Mouse (Mus musculus): ENCODE data around the gene Pxdn.

The Pxdn gene

GRCm38 (mm10) chr12:30029111-30029510, 91.7 kb downstream of the Pxdn start:
- DNase-seq, result no peak

DNA sequence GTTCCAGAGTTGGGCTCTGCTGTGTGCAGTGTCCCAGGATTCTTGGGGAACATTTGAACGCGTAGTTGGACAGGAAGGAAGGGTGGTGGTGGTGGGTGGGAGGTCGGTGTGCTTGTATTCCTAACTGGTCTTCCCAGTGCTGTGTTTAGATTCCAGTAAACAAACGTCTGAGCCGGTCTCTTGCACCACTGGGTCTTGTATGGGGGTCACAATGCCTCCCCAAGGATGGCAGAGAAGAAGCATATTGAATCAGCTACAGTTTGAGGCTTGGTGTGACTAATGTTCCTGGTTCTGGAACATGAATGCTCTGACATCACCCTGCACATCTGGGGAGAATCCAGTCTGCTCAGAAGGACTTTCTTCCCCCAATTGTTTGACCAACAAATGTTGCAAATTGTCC, 93.2 kb downstream of the Pxdn start:
- peak; percentile 33 for DNase-seq

- DNase-seq, result no peak
These were observed 97.3 kb downstream of the Pxdn start for GRCm38 (mm10) chr12:30034681-30035080.

GRCm38 (mm10) chr12:30035406-30035805, 98.0 kb downstream of the Pxdn start:
- peak; percentile 29 for DNase-seq

DNA sequence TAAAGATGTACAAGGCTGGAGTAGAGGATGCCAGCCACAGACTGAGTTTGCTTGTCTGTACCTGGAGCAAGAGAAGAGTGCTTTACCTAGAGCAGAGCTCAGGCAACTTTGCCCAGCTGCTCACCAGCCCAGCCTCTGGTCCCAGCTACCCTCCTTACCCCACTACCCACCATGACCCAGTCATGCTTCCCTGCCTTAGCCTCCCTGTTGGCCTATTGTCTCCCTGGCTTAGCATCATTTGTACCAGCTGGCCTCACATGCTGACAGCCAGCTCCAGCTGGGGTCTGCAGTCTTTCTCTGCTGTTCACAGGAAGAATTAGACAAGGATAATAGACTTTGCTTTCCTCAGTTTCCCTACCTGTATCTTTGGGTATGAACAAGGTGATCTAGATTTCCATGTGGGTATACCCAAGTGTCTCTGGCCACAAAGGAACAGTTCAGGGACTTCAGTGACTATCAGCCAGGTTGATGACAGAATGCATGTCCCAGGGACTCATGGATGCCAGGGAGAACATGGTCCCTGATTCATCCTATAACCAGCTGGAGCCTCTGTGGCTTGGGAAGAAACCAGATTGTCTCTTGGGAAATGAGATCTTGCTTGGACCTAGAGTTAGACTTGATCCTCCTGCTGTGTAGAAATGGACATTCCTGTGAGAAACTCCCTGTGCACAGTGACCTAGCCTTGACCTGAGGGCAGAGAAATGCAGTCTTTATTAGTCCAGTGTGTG, 98.6 kb downstream of the Pxdn start:
- DNase-seq, result no peak

DNA sequence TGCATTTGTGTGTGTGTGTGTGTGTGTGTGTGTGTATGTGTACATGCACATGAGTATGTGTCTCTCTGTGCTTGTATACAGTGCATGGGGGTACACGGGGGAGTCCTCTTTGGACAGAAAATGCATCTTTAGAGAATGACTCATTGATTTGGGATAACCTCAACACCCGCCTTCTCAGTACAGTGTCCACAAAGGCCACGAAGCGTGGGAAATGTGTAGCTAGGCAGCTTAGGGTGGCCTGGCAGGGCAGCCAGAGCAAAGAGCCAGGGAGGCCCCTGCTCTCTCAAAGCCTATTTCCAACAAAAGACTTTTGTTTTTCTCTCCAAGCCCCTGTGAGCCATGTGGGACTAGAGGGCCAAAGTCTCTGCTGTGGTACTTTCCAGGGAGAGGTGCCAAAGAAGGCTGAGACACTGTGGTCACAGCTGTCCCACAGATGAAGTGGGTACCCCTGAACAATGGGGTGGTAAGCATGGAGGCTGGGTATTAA, 99.2 kb downstream of the Pxdn start:
- DNase-seq, result no peak

GRCm38 (mm10) chr12:30039565-30039964, 102.2 kb downstream of the Pxdn start:
- peak; percentile 77 for DNase-seq

GRCm38 (mm10) chr12:30040150-30040549, 102.7 kb downstream of the Pxdn start:
- peak; percentile 76 for DNase-seq

DNA sequence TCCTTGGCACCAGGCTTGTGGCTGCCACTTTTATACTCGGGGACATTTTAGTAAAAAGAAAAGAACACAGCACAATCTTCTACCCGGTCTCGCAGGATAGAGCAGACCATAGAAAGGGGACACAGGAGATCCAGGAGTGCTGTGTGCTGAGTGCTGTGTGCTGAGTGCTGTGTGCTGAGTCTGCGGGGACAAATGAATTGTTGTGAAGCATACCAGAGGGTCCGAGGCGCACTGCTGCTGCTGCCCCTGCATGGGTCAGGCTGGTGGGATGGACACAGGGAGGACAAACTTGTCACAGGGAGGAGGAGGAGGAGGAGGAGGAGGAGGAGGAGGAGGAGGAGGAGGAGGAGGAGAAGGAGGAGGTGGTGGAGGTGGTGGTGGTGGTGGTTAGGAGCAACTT, 111.4 kb downstream of the Pxdn start:
- no peak for DNase-seq

DNA sequence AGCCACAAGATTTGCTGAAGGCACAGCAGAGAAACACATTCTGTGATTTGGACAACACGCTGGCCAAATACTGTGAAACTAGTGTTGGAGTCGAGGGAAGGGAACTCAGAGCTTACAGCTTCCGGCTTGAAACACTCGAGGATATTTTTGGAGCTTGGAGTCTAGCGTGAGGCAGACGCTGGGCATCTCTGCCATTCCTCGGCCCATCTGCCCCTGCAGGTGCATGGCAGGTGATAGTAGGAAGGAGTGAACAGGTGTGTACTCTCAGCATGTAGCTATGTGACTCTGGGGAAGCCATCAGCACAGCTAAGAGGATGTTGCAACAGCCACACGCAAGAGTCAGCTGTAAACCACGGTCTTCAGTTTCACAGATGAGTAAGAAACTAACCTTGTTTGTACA, 112.4 kb downstream of the Pxdn start:
- no peak for DNase-seq

DNA sequence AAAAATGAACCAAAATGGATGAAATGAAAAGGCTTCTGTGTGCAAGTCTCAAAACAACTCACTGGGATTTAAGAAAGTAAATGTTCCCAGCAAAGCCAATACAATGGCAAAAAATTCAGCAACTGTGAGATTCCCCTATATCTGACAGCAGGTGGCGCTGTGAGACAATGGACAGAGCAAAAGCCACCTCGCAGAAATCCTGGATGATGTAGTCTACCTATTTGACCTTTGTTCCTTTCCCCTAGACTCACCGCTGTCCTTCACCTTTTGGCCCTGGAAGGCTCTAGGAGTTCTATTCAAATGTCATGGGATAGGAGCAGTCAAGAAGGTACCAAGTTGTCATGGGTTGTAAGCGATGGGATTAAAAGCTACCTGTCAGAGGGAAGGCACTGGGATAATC, 112.8 kb downstream of the Pxdn start:
- peak; percentile 54 for DNase-seq

DNA sequence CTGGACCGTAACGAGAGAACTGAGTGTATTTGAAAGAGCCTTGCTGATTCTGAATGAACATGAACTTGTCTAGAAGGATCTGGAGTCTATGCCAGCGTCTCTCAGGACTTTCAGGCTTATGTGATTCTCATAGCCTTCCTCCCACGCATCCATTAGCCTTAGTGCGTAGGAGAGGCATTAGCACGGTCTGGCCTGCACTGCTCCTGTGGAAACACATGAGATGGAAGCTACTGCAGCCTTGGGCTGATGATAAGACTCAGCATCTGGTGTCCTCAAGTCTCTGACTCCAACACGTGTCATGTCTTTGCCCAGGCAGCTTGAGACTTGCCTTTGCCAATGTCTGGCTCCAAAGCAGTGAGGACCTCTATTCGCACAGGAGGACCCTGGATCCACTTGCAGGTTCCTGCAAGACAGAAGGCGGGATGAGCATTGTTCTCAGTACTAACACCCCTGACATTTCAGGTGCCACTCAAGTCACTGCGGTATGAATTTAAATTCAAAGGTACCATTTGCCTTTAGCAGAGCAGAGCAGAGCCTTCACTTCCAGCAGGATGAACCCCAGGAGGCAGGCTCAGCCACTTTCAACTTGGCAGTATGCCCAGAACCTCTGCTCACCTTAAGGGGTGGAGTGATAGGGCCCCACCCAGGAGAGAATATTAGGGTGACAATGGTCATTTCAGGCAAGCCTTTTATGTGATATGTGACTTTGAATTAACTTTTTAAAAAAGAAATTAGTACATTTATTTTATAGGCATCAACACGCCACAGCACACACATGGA, 117.5 kb downstream of the Pxdn start:
- no peak for DNase-seq

GRCm38 (mm10) chr12:30058044-30058443, 120.6 kb downstream of the Pxdn start:
- DNase-seq, result no peak

DNA sequence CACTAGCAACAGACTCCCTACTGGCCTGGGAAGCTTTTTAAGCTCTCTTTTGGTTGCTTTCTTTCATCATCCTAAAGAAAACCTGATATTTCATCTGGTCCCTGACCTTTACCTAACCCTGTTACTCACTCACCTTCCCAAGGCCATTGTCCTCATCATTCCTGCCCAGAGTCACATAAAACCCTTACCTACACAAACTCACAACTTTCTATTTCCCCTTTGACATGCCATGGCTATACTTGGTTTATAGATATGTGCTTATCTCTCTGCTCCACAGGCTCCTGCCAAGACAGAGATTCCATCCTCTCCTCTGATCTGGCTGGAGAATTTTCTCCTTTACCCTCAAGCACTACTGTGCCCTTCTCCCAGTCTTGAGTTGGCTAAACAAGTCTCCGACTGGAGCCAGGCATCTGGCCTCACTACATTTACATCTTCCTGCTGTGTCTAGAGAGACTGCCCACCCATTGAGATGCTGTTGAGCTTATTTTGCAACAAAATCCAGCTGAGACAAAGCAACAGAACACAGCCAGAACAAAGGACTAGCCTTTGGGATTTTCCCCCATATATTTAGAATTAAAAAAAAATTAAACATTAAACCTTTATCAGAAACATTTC, 124.2 kb downstream of the Pxdn start:
- no peak for DNase-seq

DNA sequence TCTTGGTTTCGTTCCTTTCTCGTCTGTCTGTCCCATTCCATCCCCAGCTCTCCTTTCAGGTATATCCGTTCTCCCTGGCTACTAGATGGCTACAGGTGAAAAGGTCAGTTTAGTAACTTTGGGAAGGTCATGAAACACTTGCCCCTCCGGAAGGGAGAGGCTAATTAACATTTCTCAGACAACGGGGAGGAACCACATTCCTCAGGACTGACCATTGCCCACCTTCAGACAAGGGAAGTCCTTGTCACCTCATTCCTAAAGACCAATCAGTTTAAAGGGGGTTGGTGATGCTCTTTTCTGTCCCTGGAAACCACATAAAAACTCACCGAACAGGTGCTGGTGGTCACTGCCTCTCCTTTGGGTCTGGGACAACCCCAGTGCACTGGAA, 124.7 kb downstream of the Pxdn start:
- no peak for DNase-seq
